Mouse (Mus musculus): ENCODE data around the gene Gm21964. TPM values are rescaled to one million over a fixed set of nuclear protein-coding genes. Genes with fewer than 3 reads are reported as not detected.

Gm21964 gene
- polyA plus RNA-seq, 1 experiment from 2014 or later = not detected

- TF ChIP-seq CTCF (IDR thresholded peaks at IDR 0.05; ENCODE audit: low read depth) (no peak), EP300 (optimal IDR thresholded peaks at IDR 0.05) (no peak)
- DNase-seq (ENCODE audit: low spot score) = no peak
- Histone ChIP-seq H3K36me3 (ENCODE audit: control insufficient read depth, insufficient read depth, low read length) (peaks cover 11% of the 10 kb centered on the region), H3K4me1 (replicated peaks; ENCODE audit: control insufficient read depth, insufficient read depth) (no peaks in the 10 kb centered on the region), H3K4me3 (ENCODE audit: low read depth, low read length) (no peak overlapping the region), H3K27me3 (ENCODE audit: control insufficient read depth, insufficient read depth, low read length) (no peaks in the 10 kb centered on the region), H3K9me3 (ENCODE audit: control insufficient read depth, low read length) (no peaks in the 10 kb centered on the region; the same call in 1 of the 2 replicates), H3K9ac (ENCODE audit: low read length) (no peak overlapping the region), H3K4me2 (replicated peaks; ENCODE audit: low read depth) (no peak overlapping the region), H3K27ac (replicated peaks) (no peak overlapping the region)
- no peak for ATAC-seq (ENCODE audit: low FRiP score, low TSS enrichment)
- WGBS = 26% methylated on average over 1 of the region's 1 CpGs
Measured at GRCm38 (mm10) chr8:110091869-110092268, 9.1 kb upstream of the Gm21964 start.

- Histone ChIP-seq H3K27ac (replicated peaks) (no peak overlapping the region), H3K4me2 (replicated peaks; ENCODE audit: low read depth) (no peak overlapping the region), H3K27me3 (ENCODE audit: control insufficient read depth, insufficient read depth, low read length) (no peaks in the 10 kb centered on the region), H3K36me3 (ENCODE audit: control insufficient read depth, insufficient read depth, low read length) (no peaks in the 10 kb centered on the region), H3K4me1 (replicated peaks; ENCODE audit: control insufficient read depth, insufficient read depth) (no peaks in the 10 kb centered on the region), H3K4me3 (ENCODE audit: low read depth, low read length) (no peak overlapping the region), H3K9me3 (ENCODE audit: control insufficient read depth, low read length) (no peaks in the 10 kb centered on the region), H3K9ac (ENCODE audit: low read length) (no peak overlapping the region)
- WGBS = 87% methylated on average over 15 of the region's 15 CpGs
- ATAC-seq (ENCODE audit: low FRiP score, low TSS enrichment) = 0 out of 2 replicates have a peak, but pooled peaks have one; percentile 15
- TF ChIP-seq EP300 (optimal IDR thresholded peaks at IDR 0.05) (no peak), CTCF (IDR thresholded peaks at IDR 0.05; ENCODE audit: low read depth) (no peak)
- DNase-seq (ENCODE audit: low spot score) = no peak
Measured at GRCm38 (mm10) chr8:110101676-110102075, 669 bp downstream of the Gm21964 start.

- no peak for TF ChIP-seq EP300 (optimal IDR thresholded peaks at IDR 0.05)
- TF ChIP-seq CTCF (IDR thresholded peaks at IDR 0.05; ENCODE audit: low read depth) = no peak
- Histone ChIP-seq H3K27ac (replicated peaks) (no peak within 1 kb of the TSS), H3K9me3 (ENCODE audit: control insufficient read depth, low read length) (no peaks in the 10 kb centered on the region), H3K36me3 (ENCODE audit: control insufficient read depth, insufficient read depth, low read length) (no peaks in the 10 kb centered on the region), H3K9ac (ENCODE audit: low read length) (no peak within 1 kb of the TSS), H3K4me2 (replicated peaks; ENCODE audit: low read depth) (no peak within 1 kb of the TSS), H3K4me1 (replicated peaks; ENCODE audit: control insufficient read depth, insufficient read depth) (no peaks in the 10 kb centered on the region), H3K4me3 (ENCODE audit: low read depth, low read length) (no peak within 1 kb of the TSS), H3K27me3 (ENCODE audit: control insufficient read depth, insufficient read depth, low read length) (no peaks in the 10 kb centered on the region)
- ATAC-seq (ENCODE audit: low FRiP score, low TSS enrichment) (no peak), DNase-seq (ENCODE audit: low spot score) (no peak)
- 77% methylated on average over 3 of the region's 3 CpGs for WGBS
Measured at GRCm38 (mm10) chr8:110102653-110103052, 1.6 kb downstream of the Gm21964 start, which contains the start of gene Gm17720. Gm17720 (minus strand) TSS chr8:110102753.

- WGBS = 43% methylated on average over 6 of the region's 6 CpGs
- Histone ChIP-seq H3K4me3 (ENCODE audit: low read depth, low read length) (no peak overlapping the region), H3K4me1 (replicated peaks; ENCODE audit: control insufficient read depth, insufficient read depth) (no peaks in the 10 kb centered on the region), H3K27me3 (ENCODE audit: control insufficient read depth, insufficient read depth, low read length) (no peaks in the 10 kb centered on the region), H3K9me3 (ENCODE audit: control insufficient read depth, low read length) (no peaks in the 10 kb centered on the region), H3K27ac (replicated peaks) (no peak overlapping the region), H3K9ac (ENCODE audit: low read length) (no peak overlapping the region), H3K4me2 (replicated peaks; ENCODE audit: low read depth) (no peak overlapping the region), H3K36me3 (ENCODE audit: control insufficient read depth, insufficient read depth, low read length) (no peaks in the 10 kb centered on the region)
- peak; percentile 57 for TF ChIP-seq CTCF (IDR thresholded peaks at IDR 0.05; ENCODE audit: low read depth)
- no peak for TF ChIP-seq EP300 (optimal IDR thresholded peaks at IDR 0.05)
- DNase-seq (ENCODE audit: low spot score) (peak; percentile 19), ATAC-seq (ENCODE audit: low FRiP score, low TSS enrichment) (no peak)
Measured at GRCm38 (mm10) chr8:110119715-110120114, 18.7 kb downstream of the Gm21964 start.

GRCm38 (mm10) chr8:110130537-110130936, 29.5 kb downstream of the Gm21964 start:
- no peaks in the 10 kb centered on the region for H3K9me3 ChIP-seq (ENCODE audit: control insufficient read depth, low read length)
- H3K4me2 ChIP-seq (replicated peaks; ENCODE audit: low read depth) = no peak overlapping the region
- 15% methylated on average over 13 of the region's 13 CpGs for WGBS
- TF ChIP-seq EP300 (optimal IDR thresholded peaks at IDR 0.05) (no peak), CTCF (IDR thresholded peaks at IDR 0.05; ENCODE audit: low read depth) (peak; percentile 89)
- peak; percentile 87 for DNase-seq (ENCODE audit: low spot score)
- no peaks in the 10 kb centered on the region for H3K4me1 ChIP-seq (replicated peaks; ENCODE audit: control insufficient read depth, insufficient read depth)
- no peak overlapping the region for H3K27ac ChIP-seq (replicated peaks)
- H3K27me3 ChIP-seq (ENCODE audit: control insufficient read depth, insufficient read depth, low read length) = no peaks in the 10 kb centered on the region
- no peak overlapping the region for H3K4me3 ChIP-seq (ENCODE audit: low read depth, low read length)
- ATAC-seq (ENCODE audit: low FRiP score, low TSS enrichment) = peak; percentile 92
- no peak overlapping the region for H3K9ac ChIP-seq (ENCODE audit: low read length)
- no peaks in the 10 kb centered on the region for H3K36me3 ChIP-seq (ENCODE audit: control insufficient read depth, insufficient read depth, low read length)

GRCm38 (mm10) chr8:110134236-110134635, 33.2 kb downstream of the Gm21964 start:
- DNase-seq (ENCODE audit: low spot score) (no peak), ATAC-seq (ENCODE audit: low FRiP score, low TSS enrichment) (no peak)
- Histone ChIP-seq H3K4me2 (replicated peaks; ENCODE audit: low read depth) (no peak overlapping the region), H3K27me3 (ENCODE audit: control insufficient read depth, insufficient read depth, low read length) (no peaks in the 10 kb centered on the region), H3K9me3 (ENCODE audit: control insufficient read depth, low read length) (no peaks in the 10 kb centered on the region), H3K4me1 (replicated peaks; ENCODE audit: control insufficient read depth, insufficient read depth) (no peaks in the 10 kb centered on the region), H3K36me3 (ENCODE audit: control insufficient read depth, insufficient read depth, low read length) (no peaks in the 10 kb centered on the region), H3K4me3 (ENCODE audit: low read depth, low read length) (no peak overlapping the region), H3K27ac (replicated peaks) (no peak overlapping the region), H3K9ac (ENCODE audit: low read length) (no peak overlapping the region)
- TF ChIP-seq CTCF (IDR thresholded peaks at IDR 0.05; ENCODE audit: low read depth) = no peak
- no peak for TF ChIP-seq EP300 (optimal IDR thresholded peaks at IDR 0.05)
- 88% methylated on average over 8 of the region's 8 CpGs for WGBS

Data from stomach, postnatal 0 days (tissue).